Mouse (Mus musculus): ENCODE results near the gene Crlf3. TPM values are rescaled to one million over a fixed set of nuclear protein-coding genes. Genes with fewer than 3 reads are reported as not detected.
"Not testable (repeated sequence)": the region's sequence is repeated elsewhere in the genome, so short reads cannot be mapped to it uniquely, and the experiment has no call there.

Crlf3 gene
- polyA plus RNA-seq, 1 experiment: not detected

DNA sequence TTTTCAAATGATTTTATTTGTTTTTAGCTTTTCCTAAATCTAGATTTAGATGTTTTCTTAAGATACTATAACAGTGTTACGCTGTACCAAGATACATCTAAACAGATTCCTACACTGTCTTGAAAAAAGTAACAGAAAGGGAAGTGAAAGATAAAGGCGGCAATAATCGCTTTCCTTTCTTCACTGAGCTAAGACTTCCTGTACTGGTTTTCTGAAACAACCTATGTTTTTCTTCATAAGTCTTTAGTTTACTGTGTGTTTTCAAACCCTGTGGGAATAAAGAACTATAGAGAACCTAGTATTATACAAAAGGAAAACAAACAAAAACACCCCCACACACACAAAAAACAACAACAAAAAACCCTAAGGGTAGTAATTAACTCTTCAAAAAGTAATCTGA, 8.4 kb downstream of the Crlf3 start:
- no peak for TF ChIP-seq POLR2A (IDR thresholded peaks at IDR 0.05; ENCODE audit: insufficient read depth, low read depth, low read length)
- TF ChIP-seq CTCF (IDR thresholded peaks at IDR 0.05; ENCODE audit: insufficient read depth, low read depth, low read length): no peak
- Histone ChIP-seq H3K4me1 (ENCODE audit: control insufficient read depth, insufficient read depth, low read length) (no peaks in the 10 kb centered on the region), H3K27ac (ENCODE audit: insufficient read depth, low read depth, low read length) (no peak overlapping the region), H3K4me3 (ENCODE audit: insufficient read depth, low read depth, low read length) (no peak overlapping the region)
- WGBS: 46% methylated on average over 3 of the region's 3 CpGs

DNA sequence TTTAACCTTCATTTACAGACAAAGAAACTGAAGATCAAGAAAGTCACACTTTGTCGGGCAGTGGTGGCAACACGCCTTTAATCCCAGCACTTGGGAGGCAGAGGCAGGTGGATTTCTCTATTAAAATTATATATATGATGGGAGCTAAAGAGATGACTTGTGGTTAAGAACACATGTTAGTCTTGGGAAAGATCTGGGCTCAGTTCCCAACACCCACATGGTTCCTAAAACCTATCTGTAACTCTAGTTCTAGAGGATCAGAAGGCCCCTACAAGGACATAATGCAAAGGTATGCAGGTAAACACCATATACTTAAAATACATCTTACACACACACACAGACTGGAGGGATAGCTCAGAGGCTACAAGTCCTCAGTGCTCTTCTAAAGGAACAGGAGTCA, 9.8 kb downstream of the Crlf3 start:
- TF ChIP-seq CTCF (IDR thresholded peaks at IDR 0.05; ENCODE audit: insufficient read depth, low read depth, low read length): no peak
- TF ChIP-seq POLR2A (IDR thresholded peaks at IDR 0.05; ENCODE audit: insufficient read depth, low read depth, low read length): no peak
- Histone ChIP-seq H3K27ac (ENCODE audit: insufficient read depth, low read depth, low read length) (no peak overlapping the region), H3K4me3 (ENCODE audit: insufficient read depth, low read depth, low read length) (no peak overlapping the region), H3K4me1 (ENCODE audit: control insufficient read depth, insufficient read depth, low read length) (no peaks in the 10 kb centered on the region)
- 97% methylated on average over 2 of the region's 2 CpGs for WGBS

DNA sequence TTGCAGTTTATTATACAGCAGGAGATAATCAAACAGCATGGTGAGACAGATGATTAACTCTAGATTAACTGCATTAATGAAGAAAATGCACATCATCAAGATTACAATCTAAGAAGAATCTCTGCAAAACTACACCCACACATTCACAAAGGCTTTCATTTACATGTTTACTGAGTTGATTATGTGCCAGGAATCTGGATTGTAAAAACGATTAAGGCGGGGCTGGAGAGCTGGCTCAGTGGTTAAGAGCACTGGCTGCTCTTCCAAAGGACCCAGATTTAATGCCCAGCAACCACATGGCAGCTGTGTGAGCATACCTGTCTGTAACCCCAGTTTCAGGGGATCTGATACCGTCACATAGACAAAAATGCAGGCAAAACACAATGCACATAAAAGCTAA, 11.0 kb downstream of the Crlf3 start:
- Histone ChIP-seq H3K27ac (ENCODE audit: insufficient read depth, low read depth, low read length) (no peak overlapping the region), H3K4me3 (ENCODE audit: insufficient read depth, low read depth, low read length) (no peak overlapping the region), H3K4me1 (ENCODE audit: control insufficient read depth, insufficient read depth, low read length) (no peaks in the 10 kb centered on the region)
- TF ChIP-seq CTCF (IDR thresholded peaks at IDR 0.05; ENCODE audit: insufficient read depth, low read depth, low read length): no peak
- no peak for TF ChIP-seq POLR2A (IDR thresholded peaks at IDR 0.05; ENCODE audit: insufficient read depth, low read depth, low read length)
- WGBS: 33% methylated on average over 3 of the region's 3 CpGs

DNA sequence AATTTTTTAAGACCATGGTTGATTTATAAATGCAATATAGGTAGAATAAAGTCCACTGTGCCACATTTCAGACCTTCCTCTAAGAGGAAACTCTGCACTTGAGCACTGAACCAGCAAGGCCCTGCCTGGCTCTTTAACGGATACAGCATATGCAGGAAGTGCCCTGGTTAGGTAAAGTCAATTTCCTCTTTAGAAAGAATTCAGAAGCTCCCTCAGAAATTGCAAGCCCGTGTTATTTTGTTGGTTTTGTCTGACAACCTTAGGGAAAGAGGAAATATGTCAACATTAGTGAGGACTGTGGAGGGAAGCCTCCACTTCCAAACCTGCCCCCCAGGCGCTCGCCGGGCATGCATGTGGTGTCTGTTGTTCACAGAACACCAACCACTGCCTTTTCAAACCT, 13.2 kb downstream of the Crlf3 start:
- TF ChIP-seq CTCF (IDR thresholded peaks at IDR 0.05; ENCODE audit: insufficient read depth, low read depth, low read length): no peak
- TF ChIP-seq POLR2A (IDR thresholded peaks at IDR 0.05; ENCODE audit: insufficient read depth, low read depth, low read length): no peak
- WGBS: 87% methylated on average over 5 of the region's 5 CpGs
- no peak overlapping the region for H3K4me3 ChIP-seq (ENCODE audit: insufficient read depth, low read depth, low read length)

DNA sequence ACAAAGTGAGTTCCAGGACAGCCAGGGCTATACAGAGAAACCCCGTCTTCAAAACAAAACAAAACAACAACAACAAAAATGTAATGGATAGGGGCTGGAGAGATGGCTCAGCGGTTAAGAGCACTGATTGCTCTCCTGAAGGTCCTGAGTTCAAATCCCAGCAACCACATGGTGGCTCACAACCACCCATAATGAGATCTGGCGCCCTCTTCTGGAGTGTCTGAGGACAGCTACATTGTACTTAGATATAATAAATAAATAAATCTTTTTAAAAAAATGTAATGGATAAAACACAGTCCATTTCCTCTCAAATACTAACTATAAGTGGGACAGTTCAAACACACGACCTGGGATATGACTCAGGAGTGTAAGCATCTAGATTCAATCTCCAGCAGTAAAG, 14.4 kb downstream of the Crlf3 start:
- WGBS: 91% methylated on average over 4 of the region's 4 CpGs
- not testable (repeated sequence) for H3K27ac ChIP-seq (ENCODE audit: insufficient read depth, low read depth, low read length); H3K4me3 ChIP-seq (ENCODE audit: insufficient read depth, low read depth, low read length); H3K4me1 ChIP-seq (ENCODE audit: control insufficient read depth, insufficient read depth, low read length)

More for the DNA sequence above, 13.2 kb downstream of the Crlf3 start:
- Histone ChIP-seq H3K4me1 (ENCODE audit: control insufficient read depth, insufficient read depth, low read length) (no peaks in the 10 kb centered on the region; the same call in 1 of the 2 replicates), H3K27ac (ENCODE audit: insufficient read depth, low read depth, low read length) (no peak overlapping the region)

DNA sequence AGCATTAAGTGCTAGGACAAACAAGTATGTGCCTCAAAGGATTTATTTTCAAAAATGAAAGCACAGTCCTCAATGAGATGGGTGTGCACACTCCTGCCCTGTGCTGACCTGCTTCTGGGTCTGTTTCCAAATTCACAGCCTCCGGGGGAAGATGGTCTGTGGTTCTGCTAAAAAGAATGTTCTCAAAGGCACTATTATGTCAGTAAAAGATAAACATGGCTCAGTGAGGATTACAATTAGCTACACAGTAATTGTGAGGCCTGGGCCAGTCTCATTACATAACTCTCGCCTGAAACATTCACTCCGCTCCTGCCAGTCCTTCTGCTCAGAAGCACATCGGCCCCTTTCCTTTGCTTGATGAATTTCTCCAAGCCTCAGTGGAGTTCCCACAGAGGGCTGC, 18.6 kb downstream of the Crlf3 start:
- no peak for TF ChIP-seq CTCF (IDR thresholded peaks at IDR 0.05; ENCODE audit: insufficient read depth, low read depth, low read length)
- TF ChIP-seq POLR2A (IDR thresholded peaks at IDR 0.05; ENCODE audit: insufficient read depth, low read depth, low read length): no peak
- Histone ChIP-seq H3K4me3 (ENCODE audit: insufficient read depth, low read depth, low read length) (no peak overlapping the region), H3K4me1 (ENCODE audit: control insufficient read depth, insufficient read depth, low read length) (peaks cover 2% of the 10 kb centered on the region; the same call in 1 of the 2 replicates), H3K27ac (ENCODE audit: insufficient read depth, low read depth, low read length) (peak overlapping the region; percentile 33; the same call in 1 of the 2 replicates)
- 21% methylated on average over 4 of the region's 4 CpGs for WGBS

DNA sequence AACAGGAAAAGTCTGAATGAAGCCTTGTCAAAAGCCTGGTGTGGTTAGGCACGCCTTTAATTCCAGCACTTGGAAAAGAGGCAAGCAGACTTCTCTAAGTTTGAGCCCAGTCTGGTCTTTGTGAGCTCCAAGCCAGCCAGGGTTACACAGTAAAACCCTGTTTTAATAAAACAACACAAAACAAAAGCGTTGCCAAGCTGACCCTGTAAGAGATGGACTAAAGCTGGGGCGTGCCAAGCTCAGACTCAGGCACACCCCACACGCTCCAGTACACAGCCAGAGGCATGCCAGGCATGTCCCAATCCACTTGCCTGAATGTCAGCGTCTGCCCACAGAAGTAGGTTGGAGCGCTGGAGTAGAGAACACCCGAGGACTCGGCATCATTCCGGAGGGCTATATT, 24.6 kb downstream of the Crlf3 start:
- no peak overlapping the region for H3K27ac ChIP-seq (ENCODE audit: insufficient read depth, low read depth, low read length)
- no peak overlapping the region for H3K4me3 ChIP-seq (ENCODE audit: insufficient read depth, low read depth, low read length)
- TF ChIP-seq POLR2A (IDR thresholded peaks at IDR 0.05; ENCODE audit: insufficient read depth, low read depth, low read length) (no peak), CTCF (IDR thresholded peaks at IDR 0.05; ENCODE audit: insufficient read depth, low read depth, low read length) (no peak)
- 67% methylated on average over 9 of the region's 9 CpGs for WGBS
- H3K4me1 ChIP-seq (ENCODE audit: control insufficient read depth, insufficient read depth, low read length): no peaks in the 10 kb centered on the region

DNA sequence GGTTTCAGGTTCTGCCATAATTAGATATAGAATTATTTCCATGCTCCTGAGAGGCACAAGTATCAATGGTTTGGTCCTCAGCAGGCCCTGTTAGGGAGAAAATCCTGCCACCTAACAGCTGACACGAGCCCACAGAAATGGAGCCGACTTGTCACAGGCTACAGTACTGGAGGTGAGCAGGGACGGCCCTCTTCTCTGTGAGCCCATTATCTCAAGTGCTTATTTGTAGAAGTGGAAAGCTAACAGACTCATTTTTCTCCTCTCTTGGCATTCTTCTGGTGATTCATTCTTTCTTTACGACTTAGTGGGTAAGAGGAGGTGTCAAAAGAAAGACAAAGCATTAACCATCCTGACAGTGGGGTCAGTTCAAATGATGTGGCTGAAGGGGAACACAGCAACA, 26.1 kb downstream of the Crlf3 start:
- TF ChIP-seq POLR2A (IDR thresholded peaks at IDR 0.05; ENCODE audit: insufficient read depth, low read depth, low read length): no peak
- no peak for TF ChIP-seq CTCF (IDR thresholded peaks at IDR 0.05; ENCODE audit: insufficient read depth, low read depth, low read length)
- Histone ChIP-seq H3K4me3 (ENCODE audit: insufficient read depth, low read depth, low read length) (no peak overlapping the region), H3K4me1 (ENCODE audit: control insufficient read depth, insufficient read depth, low read length) (no peaks in the 10 kb centered on the region), H3K27ac (ENCODE audit: insufficient read depth, low read depth, low read length) (no peak overlapping the region)
- WGBS: 85% methylated on average over 4 of the region's 4 CpGs

DNA sequence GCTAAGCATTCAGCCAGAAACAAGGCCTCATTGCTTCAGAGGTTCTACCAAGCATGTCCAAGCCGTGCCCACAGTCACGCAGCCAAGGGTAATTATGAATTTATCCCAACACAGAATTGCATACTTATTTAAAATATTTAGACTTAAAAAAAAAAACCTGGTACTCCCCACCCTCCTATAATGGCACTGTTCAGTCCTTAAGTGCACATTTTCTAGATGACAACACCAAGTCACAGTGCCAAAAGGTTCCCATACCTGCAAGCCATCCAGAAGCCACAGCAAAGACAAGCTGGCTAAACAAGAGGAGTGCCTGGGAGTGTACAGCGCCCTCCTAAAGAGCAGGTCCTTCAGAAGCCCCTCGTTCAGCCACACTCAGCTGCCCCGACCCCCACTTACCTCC, 27.6 kb downstream of the Crlf3 start:
- WGBS: 94% methylated on average over 5 of the region's 5 CpGs
- Histone ChIP-seq H3K4me1 (ENCODE audit: control insufficient read depth, insufficient read depth, low read length) (no peaks in the 10 kb centered on the region), H3K27ac (ENCODE audit: insufficient read depth, low read depth, low read length) (no peak overlapping the region), H3K4me3 (ENCODE audit: insufficient read depth, low read depth, low read length) (no peak overlapping the region)
- TF ChIP-seq POLR2A (IDR thresholded peaks at IDR 0.05; ENCODE audit: insufficient read depth, low read depth, low read length) (no peak), CTCF (IDR thresholded peaks at IDR 0.05; ENCODE audit: insufficient read depth, low read depth, low read length) (no peak)

DNA sequence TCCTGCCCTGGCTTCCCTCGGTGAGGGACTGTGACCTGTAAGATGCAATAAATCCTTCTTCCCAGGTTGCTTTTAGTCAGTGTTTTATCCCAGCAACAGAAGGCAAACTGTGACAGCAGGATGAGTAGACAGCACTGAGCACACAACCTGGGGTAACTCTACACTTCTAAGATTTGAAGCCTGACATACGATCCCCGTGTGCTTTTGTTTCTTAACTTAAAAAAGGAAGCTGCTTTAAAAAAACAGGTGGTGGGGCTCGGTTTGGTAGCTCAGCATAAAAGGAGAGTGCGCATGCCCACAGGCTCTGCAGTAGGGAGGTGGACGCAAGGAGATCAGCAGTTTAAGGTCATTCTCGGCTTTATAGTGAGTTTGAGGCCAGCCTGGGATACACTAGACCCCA, 28.3 kb downstream of the Crlf3 start:
- Histone ChIP-seq H3K4me1 (ENCODE audit: control insufficient read depth, insufficient read depth, low read length) (no peaks in the 10 kb centered on the region), H3K4me3 (ENCODE audit: insufficient read depth, low read depth, low read length) (no peak overlapping the region), H3K27ac (ENCODE audit: insufficient read depth, low read depth, low read length) (no peak overlapping the region)
- whole genome bisulfite sequencing: 89% methylated on average over 7 of the region's 7 CpGs
- TF ChIP-seq CTCF (IDR thresholded peaks at IDR 0.05; ENCODE audit: insufficient read depth, low read depth, low read length): no peak
- TF ChIP-seq POLR2A (IDR thresholded peaks at IDR 0.05; ENCODE audit: insufficient read depth, low read depth, low read length): no peak
